Mouse (Mus musculus) thymus, postnatal 4 days (tissue): ENCODE results near the gene Gm10283.
"Not testable (repeated sequence)": the region's sequence is repeated elsewhere in the genome, so short reads cannot be mapped to it uniquely, and the experiment has no call there.

Experiments
- DNase-seq: peaks from one replicate; pipeline ENCODE4 v3.0.0; 2021

The Gm10283 gene

GRCm38 (mm10) chr8:60503098-60503497 lies at the start of gene Gm10283:
TSS of gene Gm10283 (minus strand) at chr8:60503198.
- no peak for DNase-seq

- no peak for DNase-seq
Observed at GRCm38 (mm10) chr8:60534945-60535344, 31.9 kb upstream of the Gm10283 start.

GRCm38 (mm10) chr8:60518286-60518685 lies 15.3 kb upstream of the Gm10283 start:
- DNase-seq: no peak

GRCm38 (mm10) chr8:60505653-60506521 lies 2.9 kb upstream of the Gm10283 start, which contains the start of gene Aadat:
TSS of gene Aadat (plus strand) at chr8:60505932.
- peak; percentile 9 for DNase-seq

- not testable (repeated sequence) for DNase-seq
Observed at GRCm38 (mm10) chr8:60495046-60495445, 8.0 kb downstream of the Gm10283 start.

GRCm38 (mm10) chr8:60494606-60495005 lies 8.4 kb downstream of the Gm10283 start:
- no peak for DNase-seq

- no peak for DNase-seq
Observed at GRCm38 (mm10) chr8:60492471-60492870, 10.5 kb downstream of the Gm10283 start.

- DNase-seq: no peak
Observed at GRCm38 (mm10) chr8:60491871-60492270, 11.1 kb downstream of the Gm10283 start.

- no peak for DNase-seq
Observed at GRCm38 (mm10) chr8:60490147-60490546, 12.9 kb downstream of the Gm10283 start.

GRCm38 (mm10) chr8:60466686-60467335 lies 36.2 kb downstream of the Gm10283 start:
- DNase-seq: peak; percentile 50

- DNase-seq: no peak
Observed at GRCm38 (mm10) chr8:60449296-60449695, 53.7 kb downstream of the Gm10283 start.

- DNase-seq: no peak
Observed at GRCm38 (mm10) chr8:60444989-60445388, 58.0 kb downstream of the Gm10283 start.

GRCm38 (mm10) chr8:60438557-60438956 lies 64.4 kb downstream of the Gm10283 start:
- DNase-seq: no peak

GRCm38 (mm10) chr8:60436872-60437271 lies 66.1 kb downstream of the Gm10283 start:
- no peak for DNase-seq

- no peak for DNase-seq
Observed at GRCm38 (mm10) chr8:60432649-60433048, 70.3 kb downstream of the Gm10283 start.

- DNase-seq: no peak
Observed at GRCm38 (mm10) chr8:60406358-60406757, 96.6 kb downstream of the Gm10283 start.

- no peak for DNase-seq
Observed at GRCm38 (mm10) chr8:60404994-60405548, 97.9 kb downstream of the Gm10283 start.

- no peak for DNase-seq
Observed at GRCm38 (mm10) chr8:60393675-60394074, 109.3 kb downstream of the Gm10283 start.

- DNase-seq: no peak
Observed at GRCm38 (mm10) chr8:60386589-60386988, 116.4 kb downstream of the Gm10283 start.
